Mouse (Mus musculus) G1E (cell line): Measurements from ENCODE around the gene Armc6. TPM values are rescaled to one million over a fixed set of nuclear protein-coding genes. Genes with fewer than 3 reads are reported as not detected.
A peak's percentile ranks its signal among the peaks of the same experiment; 100 is the strongest.

Experiments used
- ATAC-seq: 2 replicates; pipeline ENCODE4 v1.8.0; 2016; ENCODE audit warnings: mild to moderate bottlenecking; ENCODE audit not compliant: insufficient number of reproducible peaks, poor library complexity, low FRiP score, severe bottlenecking; ENCODE audit errors: extremely low read depth
- DNase-seq: peaks from one replicate; pipeline ENCODE4 v3.0.0; 2012; ENCODE audit warnings: low spot score
- H3K27me3 ChIP-seq: 2 replicates; pipeline ENCODE4 v1.6.1; 2012; ENCODE audit warnings: mild to moderate bottlenecking, low read length, inconsistent platforms; ENCODE audit not compliant: insufficient read depth
- H3K36me3 ChIP-seq: replicated peaks from 2 replicates; pipeline ENCODE3; 2012; ENCODE audit warnings: mild to moderate bottlenecking, inconsistent platforms
- H3K4me1 ChIP-seq: 2 replicates; pipeline ENCODE4 v1.6.1; 2012; ENCODE audit warnings: low read depth, low read length, inconsistent platforms, mixed read lengths; ENCODE audit not compliant: insufficient read depth
- H3K4me3 ChIP-seq: 2 replicates; pipeline ENCODE4 v1.5.1; 2012; ENCODE audit warnings: low read depth, mild to moderate bottlenecking, inconsistent platforms, low read length, moderate library complexity, mixed read lengths
- H3K9me3 ChIP-seq: replicated peaks from 2 replicates; pipeline ENCODE4 v1.6.1; 2012; ENCODE audit warnings: inconsistent platforms
- CTCF ChIP-seq: IDR thresholded peaks from 2 replicates; pipeline ENCODE4 v1.5.1; 2012; ENCODE audit warnings: low read depth, low read length, inconsistent platforms, mixed read lengths
- GATA1 ChIP-seq: IDR thresholded peaks from 2 replicates; pipeline ENCODE4 v1.6.1; 2012; ENCODE audit warnings: borderline replicate concordance, low read length, inconsistent platforms, mixed read lengths
- GATA2 ChIP-seq: IDR thresholded peaks from 2 replicates; pipeline ENCODE4 v1.6.1; 2012; ENCODE audit warnings: low read depth, low read length, inconsistent platforms, borderline replicate concordance
- POLR2AphosphoS5 ChIP-seq: IDR thresholded peaks from 2 replicates; pipeline ENCODE4 v1.6.1; 2012; ENCODE audit warnings: low read depth, low read length, inconsistent platforms; ENCODE audit not compliant: insufficient replicate concordance
- TAL1 ChIP-seq: conservative IDR thresholded peaks from 2 replicates; pipeline ENCODE4 v1.6.1; 2012; ENCODE audit warnings: low read depth, low read length, inconsistent platforms, mixed read lengths
- polyA plus RNA-seq: library from polyadenylated mRNA; stranded (reverse); fragments of >175 nt; gene quantifications from 2 replicates; pipeline ENCODE4 v1.2.3, GENCODE M21; 2012
- total RNA-seq, 2 experiments: library from RNA; stranded (forward) in 1 of 2; stranded (reverse) in 1 of 2; fragments of 200-1000 nt in 1 of 2; fragments of >200 nt in 1 of 2; fragmentation: Nextera tagmentation in 1 of 2; gene quantifications; 2 replicates each; pipeline ENCODE4 v1.2.3; 2014 to 2017

The Armc6 gene
- total and polyA plus RNA-seq, 3 experiments: 9.3 to 15.2 (median 13.9) TPM

- Histone ChIP-seq H3K27me3 (no peaks in the 10 kb centered on the region), H3K4me1 (peaks cover 27% of the 10 kb centered on the region), H3K4me3 (no peak overlapping the region), H3K9me3 (no peaks in the 10 kb centered on the region), H3K36me3 (peaks cover 42% of the 10 kb centered on the region)
- no peak for TF ChIP-seq POLR2AphosphoS5
- TF ChIP-seq GATA2: no peak
- TF ChIP-seq TAL1: no peak
- TF ChIP-seq GATA1: no peak
- TF ChIP-seq CTCF: no peak
- ATAC-seq: no peak
- DNase-seq: no peak
Measured at GRCm38 (mm10) chr8:70208130-70208529, 26.1 kb downstream of the Armc6 start.

- Histone ChIP-seq H3K36me3 (peaks cover 58% of the 10 kb centered on the region), H3K4me1 (peaks cover 34% of the 10 kb centered on the region), H3K27me3 (no peaks in the 10 kb centered on the region), H3K4me3 (no peak overlapping the region), H3K9me3 (no peaks in the 10 kb centered on the region)
- DNase-seq (no peak), ATAC-seq (no peak)
- TF ChIP-seq GATA2: no peak
- TF ChIP-seq TAL1: no peak
- TF ChIP-seq GATA1: no peak
- TF ChIP-seq POLR2AphosphoS5: no peak
- TF ChIP-seq CTCF: no peak
Measured at GRCm38 (mm10) chr8:70204757-70205156, 29.5 kb downstream of the Armc6 start.

GRCm38 (mm10) chr8:70203072-70203471 is 31.2 kb downstream of the Armc6 start:
- no peak for DNase-seq

GRCm38 (mm10) chr8:70201417-70201816 is 32.8 kb downstream of the Armc6 start:
- TF ChIP-seq POLR2AphosphoS5 (no peak), TAL1 (peak; percentile 76)
- peak; percentile 49 for DNase-seq
- peaks cover 61% of the 10 kb centered on the region for H3K36me3 ChIP-seq
- H3K27me3 ChIP-seq: no peaks in the 10 kb centered on the region
- ATAC-seq: peak; percentile 78
- H3K9me3 ChIP-seq: no peaks in the 10 kb centered on the region
- H3K4me3 ChIP-seq: peak overlapping the region; percentile 28; the same call in 1 of the 2 replicates
- H3K4me1 ChIP-seq: peaks cover 34% of the 10 kb centered on the region

More at GRCm38 (mm10) chr8:70203072-70203471, 31.2 kb downstream of the Armc6 start:
- Histone ChIP-seq H3K36me3 (peaks cover 66% of the 10 kb centered on the region), H3K9me3 (no peaks in the 10 kb centered on the region), H3K4me3 (no peak overlapping the region), H3K4me1 (peaks cover 34% of the 10 kb centered on the region), H3K27me3 (no peaks in the 10 kb centered on the region)
- no peak for ATAC-seq
- no peak for TF ChIP-seq CTCF
- TF ChIP-seq GATA1: no peak

- ATAC-seq (no peak), DNase-seq (no peak)
Measured at GRCm38 (mm10) chr8:70200098-70200681, 34.1 kb downstream of the Armc6 start.

GRCm38 (mm10) chr8:70197603-70198002 is 36.7 kb downstream of the Armc6 start:
- ATAC-seq (no peak), DNase-seq (no peak)
- no peaks in the 10 kb centered on the region for H3K9me3 ChIP-seq
- H3K36me3 ChIP-seq: peaks cover 73% of the 10 kb centered on the region
- H3K4me1 ChIP-seq: peaks cover 27% of the 10 kb centered on the region
- TF ChIP-seq POLR2AphosphoS5: no peak
- TF ChIP-seq TAL1: no peak
- no peak for TF ChIP-seq CTCF
- no peak for TF ChIP-seq GATA1
- no peak overlapping the region for H3K4me3 ChIP-seq
- no peaks in the 10 kb centered on the region for H3K27me3 ChIP-seq

More at GRCm38 (mm10) chr8:70200098-70200681, 34.1 kb downstream of the Armc6 start:
- no peaks in the 10 kb centered on the region for H3K9me3 ChIP-seq
- H3K27me3 ChIP-seq: no peaks in the 10 kb centered on the region
- no peak overlapping the region for H3K4me3 ChIP-seq
- H3K36me3 ChIP-seq: peaks cover 69% of the 10 kb centered on the region
- peaks cover 34% of the 10 kb centered on the region for H3K4me1 ChIP-seq
- TF ChIP-seq GATA2 (no peak), GATA1 (no peak), POLR2AphosphoS5 (no peak), CTCF (no peak), TAL1 (no peak)

GRCm38 (mm10) chr8:70195762-70196161 is 38.5 kb downstream of the Armc6 start:
- no peak for ATAC-seq
- Histone ChIP-seq H3K4me3 (no peak overlapping the region), H3K27me3 (no peaks in the 10 kb centered on the region), H3K9me3 (no peaks in the 10 kb centered on the region), H3K36me3 (peaks cover 86% of the 10 kb centered on the region), H3K4me1 (peaks cover 9% of the 10 kb centered on the region)
- DNase-seq: no peak
- TF ChIP-seq TAL1 (no peak), CTCF (no peak), GATA2 (no peak), POLR2AphosphoS5 (no peak), GATA1 (no peak)
